Comparison of ENCODE assay signal across 8 mouse cellular contexts in the genomic region with DNA sequence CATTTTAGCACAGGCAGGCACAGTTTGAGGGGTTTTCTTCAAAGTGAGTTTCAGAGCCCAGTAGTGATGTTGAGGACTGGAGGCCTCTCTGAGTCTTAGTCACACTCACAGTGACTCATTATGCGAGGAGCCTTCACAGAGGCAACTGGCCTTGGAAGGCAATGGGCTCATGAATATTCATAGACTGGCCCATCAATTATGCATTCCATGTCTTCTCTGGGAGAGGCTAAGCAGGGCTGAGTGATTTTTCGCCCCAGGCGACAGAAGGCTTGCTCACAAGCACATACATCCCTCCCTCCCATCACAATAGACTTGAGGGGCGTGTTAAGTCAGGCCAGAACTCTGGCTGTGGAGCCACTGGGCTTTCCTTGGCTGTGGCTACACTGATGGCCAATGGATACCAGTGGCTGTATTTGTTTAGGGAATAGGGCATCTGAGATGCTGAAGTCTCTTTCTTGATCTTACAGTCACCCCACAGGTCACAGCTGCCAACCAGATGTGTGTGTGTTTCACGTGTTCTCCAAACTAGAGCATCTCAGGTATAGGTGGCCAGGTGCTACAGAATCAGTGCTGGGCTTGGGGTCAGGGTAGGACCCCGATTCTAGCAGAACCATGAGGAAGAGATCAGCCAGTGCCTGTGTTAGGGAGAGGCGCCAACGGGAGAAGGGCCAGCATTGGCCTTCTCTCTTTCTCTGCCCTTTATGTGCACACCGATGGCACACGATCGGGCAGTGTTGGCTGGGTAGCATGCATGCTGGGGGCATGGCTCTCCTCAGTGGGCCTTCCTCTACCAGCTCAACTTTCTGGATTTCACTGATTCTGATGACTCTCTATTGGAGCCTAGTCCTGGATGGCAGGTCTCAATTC. TPM values are rescaled to one million over a fixed set of nuclear protein-coding genes. Genes with fewer than 3 reads are reported as not detected.
DNase-seq lines count a peak whose midpoint lies in the region; ATAC-seq lines count a peak whose summit lies in the region.

No protein-coding gene starts in this region.

- WGBS in forebrain, embryonic 12.5 days, result 50% methylated on average over 11 of the region's 11 CpGs
- 81% methylated on average over 11 of the region's 11 CpGs for WGBS in kidney, embryonic 16.5 days
- 52% methylated on average over 11 of the region's 11 CpGs for WGBS in midbrain, embryonic 13.5 days

- peak; percentile 96 for ATAC-seq in forebrain, embryonic 12.5 days (ENCODE audit: low FRiP score)
- peak; percentile 64 for ATAC-seq in kidney, embryonic 16.5 days (ENCODE audit: low FRiP score, low TSS enrichment)
- ATAC-seq in midbrain, embryonic 13.5 days, result peak; percentile 97

- peak overlapping the region; percentile 92 for H3K27ac ChIP-seq in forebrain, embryonic 12.5 days
- H3K27ac ChIP-seq in kidney, embryonic 16.5 days (ENCODE audit: low read length), result no peak overlapping the region
- H3K27ac ChIP-seq in midbrain, embryonic 13.5 days, result peak overlapping the region; percentile 89

- peak overlapping the region; percentile 22; the same call in 1 of the 2 replicates for H3K4me2 ChIP-seq in forebrain, embryonic 12.5 days
- no peak overlapping the region for H3K4me2 ChIP-seq in kidney, embryonic 16.5 days (replicated peaks; ENCODE audit: low read depth, low read length)
- H3K4me2 ChIP-seq in midbrain, embryonic 13.5 days (replicated peaks), result 0 out of 2 replicates have a peak overlapping the region, but pooled peaks have one; percentile 7

- no peaks in the 10 kb centered on the region; the same call in 1 of the 2 replicates for H3K27me3 ChIP-seq in forebrain, embryonic 12.5 days
- no peaks in the 10 kb centered on the region for H3K27me3 ChIP-seq in kidney, embryonic 16.5 days (ENCODE audit: insufficient read depth, low read length)
- H3K27me3 ChIP-seq in midbrain, embryonic 13.5 days, result no peaks in the 10 kb centered on the region

- no peaks in the 10 kb centered on the region for H3K9me3 ChIP-seq in forebrain, embryonic 12.5 days
- H3K9me3 ChIP-seq in kidney, embryonic 16.5 days (ENCODE audit: low read length), result no peaks in the 10 kb centered on the region
- no peaks in the 10 kb centered on the region for H3K9me3 ChIP-seq in midbrain, embryonic 13.5 days

- no peak overlapping the region for H3K9ac ChIP-seq in forebrain, embryonic 12.5 days
- no peak overlapping the region for H3K9ac ChIP-seq in kidney, embryonic 16.5 days (replicated peaks; ENCODE audit: low read length)
- no peak overlapping the region for H3K9ac ChIP-seq in midbrain, embryonic 13.5 days (replicated peaks)

- no peak overlapping the region for H3K4me3 ChIP-seq in forebrain, embryonic 12.5 days (replicated peaks)
- no peak overlapping the region for H3K4me3 ChIP-seq in kidney, embryonic 16.5 days (ENCODE audit: low read length)
- H3K4me3 ChIP-seq in midbrain, embryonic 13.5 days (replicated peaks), result no peak overlapping the region

- DNase-seq in cerebellum, postnatal 10 days, result peak; percentile 85 to 89
- DNase-seq in cerebellum, adult 8-10 months, result no peak
- no peak for DNase-seq in urinary bladder, adult 18-20 months (ENCODE audit: low spot score in 2 of 2)
- DNase-seq in urinary bladder, postnatal 36 days (ENCODE audit: low spot score in 2 of 2), result no peak
- DNase-seq in cerebellum, postnatal 36 days, result no peak

- peaks cover 46% of the 10 kb centered on the region for H3K4me1 ChIP-seq in forebrain, embryonic 12.5 days
- H3K4me1 ChIP-seq in kidney, embryonic 16.5 days (ENCODE audit: insufficient read depth, low read length), result peaks cover 46% of the 10 kb centered on the region
- peaks cover 45% of the 10 kb centered on the region for H3K4me1 ChIP-seq in midbrain, embryonic 13.5 days (replicated peaks)

- no peaks in the 10 kb centered on the region for H3K36me3 ChIP-seq in forebrain, embryonic 12.5 days (replicated peaks)
- H3K36me3 ChIP-seq in kidney, embryonic 16.5 days (ENCODE audit: insufficient read depth, low read length), result no peaks in the 10 kb centered on the region
- no peaks in the 10 kb centered on the region for H3K36me3 ChIP-seq in midbrain, embryonic 13.5 days

RNA-seq across cellular contexts. Expression of a gene that starts 25.6 kb away (rescaled TPM):
- polyA plus RNA-seq in forebrain, embryonic 12.5 days (2016; fragmentation: Nextera tagmentation; extraction: Ambion mirVana), result 82.4 and 83.0 TPM in 2 replicates
- 82.7 and 92.4 TPM in 2 replicates for polyA plus RNA-seq in kidney, embryonic 16.5 days (2015; fragmentation: Nextera tagmentation; extraction: Ambion mirVana)
- polyA plus RNA-seq in midbrain, embryonic 13.5 days (2015; fragmentation: Nextera tagmentation; extraction: Ambion mirVana), result 65.7 and 66.7 TPM in 2 replicates

Comparison
In these comparisons a context has a peak if more than half of its experiments do, and no peak if none do; other contexts are left out.
1. DNase-seq: peak in cerebellum, postnatal 10 days (2 of 2); none in cerebellum, adult 8-10 months (single experiment), urinary bladder, adult 18-20 months (0 of 2), urinary bladder, postnatal 36 days (0 of 2) and cerebellum, postnatal 36 days (0 of 2).
2. Peak in every context shown above with its lines, with median percentiles within 50 percentile points of each other: ATAC-seq.